ENCODE assay signal across 12 mouse cellular contexts in genomic region chr8:122636803-122637175, GRCm38 (mm10). TPM values are rescaled to one million over a fixed set of nuclear protein-coding genes. Genes with fewer than 3 reads are reported as not detected.
DNase-seq lines count a peak whose midpoint lies in the region; ATAC-seq lines count a peak whose summit lies in the region.
"Had no signal": no experiment of that assay in that cellular context is flagged by ENCODE, and none has a peak within 500 bp of the region (broad histone marks: within the 10 kb centered on the region; RNA-seq: fewer than 3 reads in every experiment).

No protein-coding gene starts in this region.

- no peaks in the 10 kb centered on the region for H3K27me3 ChIP-seq in embryonic facial prominence, embryonic 15.5 days
- no peaks in the 10 kb centered on the region for H3K27me3 ChIP-seq in heart, embryonic 15.5 days
- H3K27me3 ChIP-seq in liver, embryonic 16.5 days (ENCODE audit: control insufficient read depth, insufficient read depth, low read depth, low read length), result no peaks in the 10 kb centered on the region
- no peaks in the 10 kb centered on the region for H3K27me3 ChIP-seq in hindbrain, embryonic 11.5 days (ENCODE audit: control insufficient read depth, insufficient read depth, low read length)

- H3K4me2 ChIP-seq in embryonic facial prominence, embryonic 15.5 days (replicated peaks), result no peak overlapping the region
- no peak overlapping the region; the same call in 1 of the 2 replicates for H3K4me2 ChIP-seq in heart, embryonic 15.5 days
- peak overlapping the region; percentile 44; the same call in 1 of the 2 replicates for H3K4me2 ChIP-seq in liver, embryonic 16.5 days (ENCODE audit: low read depth, low read length)
- H3K4me2 ChIP-seq in hindbrain, embryonic 11.5 days (replicated peaks; ENCODE audit: low read depth, low read length), result no peak overlapping the region

- peak; percentile 41; the same call in 1 of the 2 replicates for ATAC-seq in embryonic facial prominence, embryonic 15.5 days (ENCODE audit: insufficient number of reproducible peaks, low FRiP score, low TSS enrichment, low read depth)
- ATAC-seq in heart, embryonic 15.5 days (replicated peaks; ENCODE audit: insufficient number of reproducible peaks, insufficient read depth, low FRiP score, low read depth), result peak; percentile 49
- no peak for ATAC-seq in liver, embryonic 16.5 days (ENCODE audit: low read depth)
- ATAC-seq in hindbrain, embryonic 11.5 days (ENCODE audit: low FRiP score), result no peak

- peaks cover 8% of the 10 kb centered on the region; the same call in 1 of the 2 replicates for H3K36me3 ChIP-seq in embryonic facial prominence, embryonic 15.5 days
- 0 out of 2 replicates have a peak, but pooled peaks cover 6% of the 10 kb centered on the region for H3K36me3 ChIP-seq in heart, embryonic 15.5 days
- peaks cover 5% of the 10 kb centered on the region; the same call in 1 of the 2 replicates for H3K36me3 ChIP-seq in liver, embryonic 16.5 days (ENCODE audit: control insufficient read depth, insufficient read depth)
- H3K36me3 ChIP-seq in hindbrain, embryonic 11.5 days (ENCODE audit: control insufficient read depth, insufficient read depth, low read length), result 0 out of 2 replicates have a peak, but pooled peaks cover 2% of the 10 kb centered on the region

- H3K27ac ChIP-seq in embryonic facial prominence, embryonic 15.5 days (replicated peaks), result peak overlapping the region; percentile 39; the same call in 1 of the 2 replicates
- H3K27ac ChIP-seq in heart, embryonic 15.5 days, result no peak overlapping the region
- H3K27ac ChIP-seq in liver, embryonic 16.5 days (ENCODE audit: low read length), result peak overlapping the region; percentile 88
- H3K27ac ChIP-seq in hindbrain, embryonic 11.5 days (ENCODE audit: low read depth, low read length), result no peak overlapping the region

- H3K9me3 ChIP-seq in embryonic facial prominence, embryonic 15.5 days (replicated peaks), result no peaks in the 10 kb centered on the region
- no peaks in the 10 kb centered on the region for H3K9me3 ChIP-seq in heart, embryonic 15.5 days (replicated peaks)
- no peaks in the 10 kb centered on the region for H3K9me3 ChIP-seq in liver, embryonic 16.5 days (replicated peaks; ENCODE audit: control insufficient read depth, low read length)
- H3K9me3 ChIP-seq in hindbrain, embryonic 11.5 days (ENCODE audit: control insufficient read depth, low read length), result no peaks in the 10 kb centered on the region

- WGBS in embryonic facial prominence, embryonic 15.5 days, result 48% methylated on average over 9 of the region's 9 CpGs
- WGBS in heart, embryonic 15.5 days, result 47% methylated on average over 9 of the region's 9 CpGs
- 61% methylated on average over 9 of the region's 9 CpGs for WGBS in liver, embryonic 16.5 days (ENCODE audit: insufficient replicate concordance)
- WGBS in hindbrain, embryonic 11.5 days, result 76% methylated on average over 9 of the region's 9 CpGs

- peak; percentile 34 to 55 for DNase-seq in frontal cortex, postnatal 36 days (ENCODE audit: low spot score in 2 of 2)
- DNase-seq in frontal cortex, postnatal 25 days (ENCODE audit: low spot score in 2 of 2), result no peak
- no peak for DNase-seq in urinary bladder, adult 18-20 months (ENCODE audit: low spot score in 2 of 2)
- no peak for DNase-seq in hindbrain, embryonic 11.5 days (ENCODE audit: low spot score)
- DNase-seq in layer of hippocampus, adult 11-12 months (ENCODE audit: low spot score), result no peak
- DNase-seq: kidney, adult 2 months had no signal

- H3K4me3 ChIP-seq in embryonic facial prominence, embryonic 15.5 days (replicated peaks), result no peak overlapping the region
- H3K4me3 ChIP-seq in heart, embryonic 15.5 days, result no peak overlapping the region
- H3K4me3 ChIP-seq in liver, embryonic 16.5 days (ENCODE audit: low read depth, low read length), result no peak overlapping the region
- H3K4me3 ChIP-seq in hindbrain, embryonic 11.5 days (ENCODE audit: low read depth, low read length), result no peak overlapping the region

- H3K4me1 ChIP-seq in embryonic facial prominence, embryonic 15.5 days, result peaks cover 46% of the 10 kb centered on the region
- peaks cover 43% of the 10 kb centered on the region for H3K4me1 ChIP-seq in heart, embryonic 15.5 days (replicated peaks)
- peaks cover 23% of the 10 kb centered on the region for H3K4me1 ChIP-seq in liver, embryonic 16.5 days (ENCODE audit: control insufficient read depth, low read depth, low read length)
- H3K4me1 ChIP-seq in hindbrain, embryonic 11.5 days (replicated peaks; ENCODE audit: control insufficient read depth, insufficient read depth, low read length), result peaks cover 3% of the 10 kb centered on the region; the same call in 1 of the 2 replicates

- H3K9ac ChIP-seq in embryonic facial prominence, embryonic 15.5 days, result no peak overlapping the region
- no peak overlapping the region for H3K9ac ChIP-seq in heart, embryonic 15.5 days
- H3K9ac ChIP-seq in liver, embryonic 16.5 days (ENCODE audit: low read depth, low read length), result no peak overlapping the region; the same call in 1 of the 2 replicates
- H3K9ac ChIP-seq in hindbrain, embryonic 11.5 days (ENCODE audit: low read depth, low read length), result no peak overlapping the region

RNA-seq across cellular contexts. Expression of gene Pabpn1l, which starts 14.2 kb away (rescaled TPM):
- 0.63 and 1.2 TPM in 2 replicates for polyA plus RNA-seq in embryonic facial prominence, embryonic 15.5 days (2015; fragmentation: Nextera tagmentation; extraction: Ambion mirVana)
- polyA plus RNA-seq in heart, embryonic 15.5 days (2015; fragmentation: Nextera tagmentation; extraction: Ambion mirVana), result not detected in 2 replicates
- not detected in 2 replicates for polyA plus RNA-seq in liver, embryonic 16.5 days (2015; fragmentation: Nextera tagmentation; extraction: Ambion mirVana)
- polyA plus RNA-seq in hindbrain, embryonic 11.5 days (2014; fragmentation: Nextera tagmentation; extraction: Ambion mirVana), result not detected in 2 replicates
- polyA plus RNA-seq: C2C12; embryonic facial prominence, embryonic 11.5 days; gonadal fat pad, adult 2 months had no signal

RNA-seq across cellular contexts. Expression of gene Trappc2l, which starts 25.3 kb away (rescaled TPM):
- polyA plus RNA-seq in embryonic facial prominence, embryonic 15.5 days (2015; fragmentation: Nextera tagmentation; extraction: Ambion mirVana), result 54.5 and 62.3 TPM in 2 replicates
- 47.1 and 56.2 TPM in 2 replicates for polyA plus RNA-seq in heart, embryonic 15.5 days (2015; fragmentation: Nextera tagmentation; extraction: Ambion mirVana)
- polyA plus RNA-seq in liver, embryonic 16.5 days (2015; fragmentation: Nextera tagmentation; extraction: Ambion mirVana), result 21.5 and 22.8 TPM in 2 replicates
- 48.3 and 60.2 TPM in 2 replicates for polyA plus RNA-seq in hindbrain, embryonic 11.5 days (2014; fragmentation: Nextera tagmentation; extraction: Ambion mirVana)

RNA-seq across cellular contexts. Expression of gene Galns, which starts 25.5 kb away (rescaled TPM):
- polyA plus RNA-seq in embryonic facial prominence, embryonic 15.5 days (2015; fragmentation: Nextera tagmentation; extraction: Ambion mirVana), result 11.3 TPM in 2 replicates
- polyA plus RNA-seq in heart, embryonic 15.5 days (2015; fragmentation: Nextera tagmentation; extraction: Ambion mirVana), result 8.0 and 12.2 TPM in 2 replicates
- 8.1 and 8.6 TPM in 2 replicates for polyA plus RNA-seq in liver, embryonic 16.5 days (2015; fragmentation: Nextera tagmentation; extraction: Ambion mirVana)
- polyA plus RNA-seq in hindbrain, embryonic 11.5 days (2014; fragmentation: Nextera tagmentation; extraction: Ambion mirVana), result 4.7 and 6.2 TPM in 2 replicates

Comparison
In these comparisons a context has a peak if more than half of its experiments do, and no peak if none do; other contexts are left out.
1. DNase-seq: peak in frontal cortex, postnatal 36 days (2 of 2); none in frontal cortex, postnatal 25 days (0 of 2), urinary bladder, adult 18-20 months (0 of 2), hindbrain, embryonic 11.5 days (single experiment) and layer of hippocampus, adult 11-12 months (single experiment).
2. ATAC-seq: peak in embryonic facial prominence, embryonic 15.5 days (single experiment) and heart, embryonic 15.5 days (single experiment); none in liver, embryonic 16.5 days (single experiment) and hindbrain, embryonic 11.5 days (single experiment).
3. H3K27ac ChIP-seq: peak in embryonic facial prominence, embryonic 15.5 days (single experiment) and liver, embryonic 16.5 days (single experiment); none in heart, embryonic 15.5 days (single experiment) and hindbrain, embryonic 11.5 days (single experiment).